Mouse (Mus musculus) embryonic facial prominence, embryonic 14.5 days (tissue): ENCODE results near the gene Cstb. TPM values are rescaled to one million over a fixed set of nuclear protein-coding genes. Genes with fewer than 3 reads are reported as not detected.

ENCODE experiments used
- ATAC-seq: fragments of 200-750 bp; cut with Nextera tagmentation; 2 replicates; pipeline ENCODE4 v1.8.0; 2017; ENCODE audit warnings: low read depth, moderate number of reproducible peaks, moderate TSS enrichment
- DNase-seq: peaks from one replicate; pipeline ENCODE4 v3.0.0-alpha.2; 2015; ENCODE audit warnings: low spot score
- H3K27ac ChIP-seq: fragments of 300-500 bp; sonication (generic); replicated peaks from 2 replicates; pipeline ENCODE4 v1.5.1; 2014; ENCODE audit warnings: low read depth, mild to moderate bottlenecking, low read length, moderate library complexity
- H3K27me3 ChIP-seq: fragments of 300-500 bp; sonication (generic); replicated peaks from 2 replicates; pipeline ENCODE4 v1.6.1; 2014; ENCODE audit warnings: low read length; ENCODE audit not compliant: control insufficient read depth, insufficient read depth
- H3K36me3 ChIP-seq: fragments of 300-500 bp; sonication (generic); 2 replicates; pipeline ENCODE4 v1.6.1; 2014; ENCODE audit warnings: low read length, mixed read lengths; ENCODE audit not compliant: control insufficient read depth, insufficient read depth
- H3K4me1 ChIP-seq: fragments of 300-500 bp; sonication (generic); 2 replicates; pipeline ENCODE4 v1.6.1; 2014; ENCODE audit warnings: antibody characterized with exemption, low read length; ENCODE audit not compliant: control insufficient read depth, insufficient read depth
- H3K4me2 ChIP-seq: fragments of 300-500 bp; sonication (generic); 2 replicates; pipeline ENCODE4 v1.6.1; 2014; ENCODE audit warnings: low read depth, mild to moderate bottlenecking, low read length, moderate library complexity, mixed read lengths
- H3K4me3 ChIP-seq: fragments of 300-500 bp; sonication (generic); 2 replicates; pipeline ENCODE4 v1.5.1; 2014; ENCODE audit warnings: low read depth, mild to moderate bottlenecking, low read length
- H3K9ac ChIP-seq: fragments of 300-500 bp; sonication (generic); 2 replicates; pipeline ENCODE4 v1.6.1; 2014; ENCODE audit warnings: low read depth, mild to moderate bottlenecking, low read length, moderate library complexity, mixed read lengths
- H3K9me3 ChIP-seq: fragments of 300-500 bp; sonication (generic); 2 replicates; pipeline ENCODE4 v1.6.1; 2016; ENCODE audit warnings: low read length; ENCODE audit not compliant: control insufficient read depth
- WGBS: fragments of 180-500 bp; shearing (Covaris S2); extraction: QIAGEN DNeasy Blood & Tissue Kit; methylation state at CpG from one replicate; pipeline ENCODE4 v1.1.7; 2014; 5-methylcytosine and 5-hydroxymethylcytosine counted together
- polyA plus RNA-seq: library from polyadenylated mRNA; unstranded; fragments of >200 nt; fragmentation: Nextera tagmentation; extraction: Ambion mirVana; gene quantifications from 2 replicates; pipeline ENCODE4 v1.2.1, GENCODE M21; 2014

The Cstb gene
- polyA plus RNA-seq, 1 experiment from 2014 or later, result 258 TPM

DNA sequence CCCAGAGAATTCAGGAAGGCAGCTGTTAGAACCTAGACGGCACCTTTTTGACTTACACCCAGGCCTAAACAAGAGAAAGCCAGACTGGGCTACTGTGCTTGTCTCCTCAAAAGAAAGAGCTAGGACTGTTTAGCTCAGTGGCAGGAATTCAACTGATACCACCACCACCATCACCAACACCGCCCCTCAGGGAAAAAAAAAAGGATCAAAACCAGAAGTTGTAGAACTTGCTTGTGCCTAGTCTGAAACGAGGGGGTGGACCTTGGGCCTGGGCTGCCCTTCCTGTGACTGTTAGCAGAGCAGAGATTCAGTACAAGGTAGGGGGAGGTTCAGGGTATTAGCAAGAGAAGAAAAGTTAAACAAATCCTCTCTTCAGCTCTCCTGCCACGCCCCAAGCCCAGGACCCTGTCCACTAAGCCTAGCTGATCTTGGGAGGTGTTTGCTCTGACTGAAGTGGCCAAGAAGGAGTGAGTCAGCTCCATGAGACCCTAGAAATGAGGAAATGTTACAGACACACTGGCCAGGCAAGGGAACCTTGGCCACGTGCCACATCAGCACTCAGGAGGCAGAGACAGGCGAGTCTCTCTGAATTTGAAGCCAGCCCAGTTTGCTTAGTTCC lies 757 bp downstream of the Cstb start:
- Histone ChIP-seq H3K4me3 (peak overlapping the region; percentile 72), H3K36me3 (peaks cover 19% of the 10 kb centered on the region), H3K27ac (peak overlapping the region; percentile 66), H3K4me1 (peaks cover 4% of the 10 kb centered on the region; the same call in 1 of the 2 replicates), H3K4me2 (peak overlapping the region; percentile 54), H3K9me3 (no peaks in the 10 kb centered on the region), H3K9ac (peak overlapping the region; percentile 88), H3K27me3 (no peaks in the 10 kb centered on the region)
- 43% methylated on average over 6 of the region's 6 CpGs for WGBS
- peak; percentile 40 for DNase-seq
- ATAC-seq, result peak; percentile 24; the same call in 1 of the 2 replicates

DNA sequence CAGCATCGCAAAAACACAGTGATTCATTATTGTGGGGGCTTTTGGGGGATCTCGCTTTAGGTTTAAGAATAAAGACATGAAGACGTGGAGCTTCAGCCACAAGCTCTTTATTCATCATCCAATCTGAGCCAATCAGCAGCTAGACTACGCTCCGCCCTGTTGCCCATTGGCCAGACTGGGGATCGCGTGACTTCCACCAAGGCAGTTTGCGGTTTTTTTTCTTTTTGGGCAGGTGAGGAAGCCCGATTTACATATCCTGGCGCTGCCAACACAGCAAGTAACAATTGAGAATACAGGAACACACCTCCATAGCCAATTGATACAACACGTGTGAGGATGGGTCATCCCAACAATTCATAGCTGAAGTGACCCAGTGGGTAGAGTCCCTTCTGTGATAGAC lies 2.6 kb downstream of the Cstb start:
- Histone ChIP-seq H3K4me2 (no peak overlapping the region), H3K4me1 (peaks cover 4% of the 10 kb centered on the region; the same call in 1 of the 2 replicates), H3K27me3 (no peaks in the 10 kb centered on the region), H3K27ac (no peak overlapping the region), H3K9ac (no peak overlapping the region), H3K9me3 (no peaks in the 10 kb centered on the region), H3K36me3 (peaks cover 19% of the 10 kb centered on the region), H3K4me3 (no peak overlapping the region)
- 93% methylated on average over 11 of the region's 11 CpGs for WGBS
- no peak for DNase-seq
- no peak for ATAC-seq

DNA sequence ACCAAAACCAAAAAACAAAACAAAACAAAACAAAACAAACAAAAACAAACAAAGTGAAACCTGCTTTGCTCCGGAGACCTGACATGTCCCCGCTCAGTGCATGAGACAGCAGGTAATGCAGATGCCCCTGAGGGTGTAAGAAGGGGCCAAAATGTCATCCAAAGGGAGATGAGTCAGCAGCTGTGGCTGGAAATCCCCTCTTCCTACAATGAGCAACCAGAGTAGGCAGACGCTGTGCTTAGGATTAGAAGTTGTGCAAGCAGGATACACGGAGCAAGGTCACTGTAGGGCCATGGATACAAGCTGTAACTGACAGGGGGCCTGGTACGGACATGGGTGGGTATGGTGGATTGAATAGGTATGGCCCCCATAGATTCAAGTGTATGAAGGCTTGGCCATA lies 3.7 kb downstream of the Cstb start:
- H3K36me3 ChIP-seq, result peaks cover 19% of the 10 kb centered on the region
- no peak for DNase-seq
- no peak overlapping the region for H3K27ac ChIP-seq
- H3K4me1 ChIP-seq, result peaks cover 4% of the 10 kb centered on the region; the same call in 1 of the 2 replicates
- ATAC-seq, result no peak
- WGBS, result 80% methylated on average over 5 of the region's 5 CpGs
- H3K4me3 ChIP-seq, result no peak overlapping the region
- no peaks in the 10 kb centered on the region for H3K9me3 ChIP-seq
- no peak overlapping the region for H3K4me2 ChIP-seq
- H3K27me3 ChIP-seq, result no peaks in the 10 kb centered on the region
- H3K9ac ChIP-seq, result no peak overlapping the region

GRCm38 (mm10) chr10:78429776-78430175 lies 4.3 kb downstream of the Cstb start:
- Histone ChIP-seq H3K27me3 (no peaks in the 10 kb centered on the region), H3K4me2 (no peak overlapping the region), H3K4me1 (peaks cover 4% of the 10 kb centered on the region; the same call in 1 of the 2 replicates), H3K36me3 (peaks cover 19% of the 10 kb centered on the region), H3K9me3 (no peaks in the 10 kb centered on the region), H3K27ac (no peak overlapping the region), H3K9ac (no peak overlapping the region), H3K4me3 (no peak overlapping the region)
- ATAC-seq (no peak), DNase-seq (no peak)
- WGBS, result 90% methylated on average over 2 of the region's 2 CpGs

DNA sequence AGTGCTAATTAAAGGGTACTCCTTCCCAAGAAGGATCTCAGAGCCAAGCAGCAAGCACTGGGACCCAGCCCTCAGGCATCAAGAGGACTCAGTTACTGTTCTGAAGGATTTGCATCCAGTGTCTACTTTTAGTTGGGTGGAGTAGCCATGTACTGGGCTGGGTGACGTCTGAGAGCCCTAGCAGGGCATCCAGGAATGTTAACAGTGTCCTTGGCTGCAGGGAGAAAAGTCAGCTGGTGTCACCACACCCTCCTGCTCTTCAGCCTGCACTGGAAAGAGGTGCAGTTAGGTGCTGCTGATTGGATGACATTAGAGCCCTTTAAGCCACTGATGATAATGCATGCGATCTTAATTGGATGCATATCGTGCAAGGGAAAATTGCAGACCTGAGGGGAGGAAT lies 7.4 kb downstream of the Cstb start:
- Histone ChIP-seq H3K4me2 (no peak overlapping the region), H3K27me3 (no peaks in the 10 kb centered on the region), H3K4me3 (no peak overlapping the region), H3K9ac (no peak overlapping the region), H3K4me1 (no peaks in the 10 kb centered on the region), H3K9me3 (no peaks in the 10 kb centered on the region), H3K36me3 (peaks cover 9% of the 10 kb centered on the region), H3K27ac (no peak overlapping the region)
- ATAC-seq, result no peak
- 63% methylated on average over 3 of the region's 3 CpGs for WGBS
- DNase-seq, result no peak

- no peaks in the 10 kb centered on the region for H3K27me3 ChIP-seq
- H3K4me3 ChIP-seq, result no peak overlapping the region
- H3K9me3 ChIP-seq, result no peaks in the 10 kb centered on the region
- no peak for ATAC-seq
- no peak for DNase-seq
- WGBS, result 16% methylated on average over 5 of the region's 5 CpGs
- peaks cover 16% of the 10 kb centered on the region; the same call in 1 of the 2 replicates for H3K36me3 ChIP-seq
- H3K4me2 ChIP-seq, result no peak overlapping the region
- no peaks in the 10 kb centered on the region for H3K4me1 ChIP-seq
- no peak overlapping the region for H3K9ac ChIP-seq
- H3K27ac ChIP-seq, result no peak overlapping the region
Observed at GRCm38 (mm10) chr10:78438094-78438493, 12.6 kb downstream of the Cstb start.

DNA sequence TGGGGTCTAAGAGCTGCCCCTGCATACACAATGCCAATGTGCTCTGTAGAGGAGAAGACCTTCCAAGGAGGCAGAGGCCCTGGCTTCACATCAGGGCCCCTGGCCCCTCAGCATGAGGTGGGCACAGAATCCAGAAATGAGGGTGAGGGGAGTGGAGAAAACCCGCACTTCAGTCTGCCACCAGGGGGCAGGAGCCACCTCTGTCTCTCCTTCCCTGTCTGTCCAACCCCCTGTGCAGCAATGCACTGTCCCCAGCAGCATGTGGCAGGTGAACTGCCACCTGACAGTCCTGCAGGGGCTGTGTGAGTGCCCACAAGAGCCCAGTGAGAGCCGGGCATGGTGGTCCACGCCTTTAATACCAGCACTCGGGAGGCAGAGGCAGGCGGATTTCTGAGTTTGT lies 14.1 kb downstream of the Cstb start:
- H3K27me3 ChIP-seq, result no peaks in the 10 kb centered on the region
- no peaks in the 10 kb centered on the region for H3K4me1 ChIP-seq
- no peak overlapping the region for H3K9ac ChIP-seq
- no peak overlapping the region for H3K4me3 ChIP-seq
- H3K9me3 ChIP-seq, result no peaks in the 10 kb centered on the region
- 68% methylated on average over 5 of the region's 5 CpGs for WGBS
- peaks cover 23% of the 10 kb centered on the region; the same call in 1 of the 2 replicates for H3K36me3 ChIP-seq
- DNase-seq (no peak), ATAC-seq (no peak)
- H3K27ac ChIP-seq, result no peak overlapping the region
- H3K4me2 ChIP-seq, result no peak overlapping the region

DNA sequence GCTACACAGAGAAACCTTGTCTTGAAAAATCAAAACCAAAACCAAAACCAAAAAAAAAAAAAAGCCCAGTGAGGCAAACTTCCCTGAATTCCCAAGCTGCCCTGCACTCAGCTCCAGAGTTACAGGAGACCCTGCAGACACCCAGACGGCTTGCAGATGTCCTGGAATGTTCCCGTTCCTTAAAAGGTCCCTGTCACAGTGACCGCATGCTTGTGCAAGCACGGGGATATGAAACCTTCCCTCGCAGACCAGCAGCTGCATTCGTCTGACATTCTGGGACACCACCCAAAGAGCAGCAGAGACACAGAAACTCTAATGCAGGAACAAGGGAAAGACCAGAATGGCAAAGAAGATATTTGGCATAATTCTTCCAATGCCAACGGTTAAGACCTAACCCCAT lies 14.5 kb downstream of the Cstb start:
- ATAC-seq (no peak), DNase-seq (no peak)
- no peaks in the 10 kb centered on the region for H3K9me3 ChIP-seq
- H3K4me1 ChIP-seq, result no peaks in the 10 kb centered on the region
- 89% methylated on average over 7 of the region's 7 CpGs for WGBS
- H3K9ac ChIP-seq, result no peak overlapping the region
- H3K27ac ChIP-seq, result no peak overlapping the region
- no peaks in the 10 kb centered on the region for H3K27me3 ChIP-seq
- no peak overlapping the region for H3K4me3 ChIP-seq
- H3K36me3 ChIP-seq, result peaks cover 23% of the 10 kb centered on the region; the same call in 1 of the 2 replicates
- no peak overlapping the region for H3K4me2 ChIP-seq

DNA sequence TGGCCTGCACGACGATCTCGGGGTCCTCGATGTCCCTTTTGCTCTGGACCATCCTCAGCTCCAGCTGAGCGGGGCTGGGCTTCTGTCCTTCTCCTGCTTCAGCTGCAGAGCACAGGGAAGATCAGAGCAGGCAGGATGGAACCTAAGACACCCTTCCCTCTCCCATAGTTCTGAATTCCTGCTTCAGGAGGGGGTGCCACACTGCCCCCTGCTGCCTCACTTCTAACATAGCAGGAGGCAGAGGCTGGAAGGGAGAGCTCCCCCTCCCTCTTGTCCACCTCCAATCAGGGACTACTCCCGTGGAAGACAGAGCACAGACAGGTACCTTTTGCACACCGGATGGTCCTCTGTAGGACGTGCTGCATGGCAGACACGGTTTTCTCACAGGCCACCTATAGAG lies 15.3 kb downstream of the Cstb start:
- DNase-seq (no peak), ATAC-seq (no peak)
- Histone ChIP-seq H3K9ac (no peak overlapping the region), H3K27ac (no peak overlapping the region), H3K27me3 (no peaks in the 10 kb centered on the region), H3K9me3 (no peaks in the 10 kb centered on the region), H3K4me1 (no peaks in the 10 kb centered on the region), H3K36me3 (peaks cover 25% of the 10 kb centered on the region; the same call in 1 of the 2 replicates), H3K4me2 (no peak overlapping the region), H3K4me3 (no peak overlapping the region)
- 76% methylated on average over 9 of the region's 9 CpGs for WGBS
